Mouse (Mus musculus) hindbrain, embryonic 16.5 days (tissue): ENCODE data around the gene Pik3c2b. TPM values are rescaled to one million over a fixed set of nuclear protein-coding genes. Genes with fewer than 3 reads are reported as not detected.

ENCODE experiments used
- ATAC-seq: fragments of 200-750 bp; cut with Nextera tagmentation; 2 replicates; pipeline ENCODE4 v1.8.0; 2017; ENCODE audit warnings: moderate TSS enrichment, moderate library complexity
- H3K27ac ChIP-seq: fragments of 300-500 bp; sonication (generic); 2 replicates; pipeline ENCODE4 v1.5.1; 2014; ENCODE audit warnings: low read depth, mild to moderate bottlenecking, control low read depth, low read length, moderate library complexity
- H3K27me3 ChIP-seq: fragments of 300-500 bp; sonication (generic); replicated peaks from 2 replicates; pipeline ENCODE4 v1.6.1; 2014; ENCODE audit warnings: low read length; ENCODE audit not compliant: control insufficient read depth, insufficient read depth
- H3K36me3 ChIP-seq: fragments of 300-500 bp; sonication (generic); 2 replicates; pipeline ENCODE4 v1.6.1; 2014; ENCODE audit warnings: mild to moderate bottlenecking, low read length, moderate library complexity, mixed read lengths; ENCODE audit not compliant: control insufficient read depth, insufficient read depth
- H3K4me1 ChIP-seq: fragments of 300-500 bp; sonication (generic); 2 replicates; pipeline ENCODE4 v1.6.1; 2014; ENCODE audit warnings: low read depth, low read length; ENCODE audit not compliant: control insufficient read depth, insufficient read depth
- H3K4me2 ChIP-seq: fragments of 300-500 bp; sonication (generic); 2 replicates; pipeline ENCODE4 v1.6.1; 2014; ENCODE audit warnings: mild to moderate bottlenecking, low read length, control low read depth, moderate library complexity
- H3K4me3 ChIP-seq: fragments of 300-500 bp; sonication (generic); 2 replicates; pipeline ENCODE4 v1.5.1; 2014; ENCODE audit warnings: mild to moderate bottlenecking, low read length, control low read depth, moderate library complexity
- H3K9ac ChIP-seq: fragments of 300-500 bp; sonication (generic); 2 replicates; pipeline ENCODE4 v1.6.1; 2014; ENCODE audit warnings: low read depth, mild to moderate bottlenecking, control low read depth, low read length, moderate library complexity
- H3K9me3 ChIP-seq: fragments of 300-500 bp; sonication (generic); 2 replicates; pipeline ENCODE4 v1.6.1; 2014; ENCODE audit warnings: mild to moderate bottlenecking, low read length, moderate library complexity; ENCODE audit not compliant: control insufficient read depth
- WGBS: fragments of 180-500 bp; shearing (Covaris S2); extraction: QIAGEN DNeasy Blood & Tissue Kit; methylation state at CpG from one replicate; pipeline ENCODE4 v1.1.7; 2014; 5-methylcytosine and 5-hydroxymethylcytosine counted together
- polyA plus RNA-seq: library from polyadenylated mRNA; unstranded; fragments of >200 nt; fragmentation: Nextera tagmentation; extraction: Ambion mirVana; gene quantifications from 2 replicates; pipeline ENCODE4 v1.2.1, GENCODE M21; 2015

Pik3c2b gene
- polyA plus RNA-seq, 1 experiment from 2014 or later: 10.3 TPM

GRCm38 (mm10) chr1:133083942-133084625 lies 38.6 kb downstream of the Pik3c2b start:
- Histone ChIP-seq H3K36me3 (peaks cover 13% of the 10 kb centered on the region), H3K4me2 (no peak overlapping the region), H3K9ac (no peak overlapping the region), H3K9me3 (no peaks in the 10 kb centered on the region), H3K27ac (no peak overlapping the region), H3K4me3 (no peak overlapping the region), H3K4me1 (peaks cover 9% of the 10 kb centered on the region; the same call in 1 of the 2 replicates), H3K27me3 (no peaks in the 10 kb centered on the region)
- WGBS: 74% methylated on average over 11 of the region's 11 CpGs
- no peak for ATAC-seq

GRCm38 (mm10) chr1:133084708-133085416 lies 39.4 kb downstream of the Pik3c2b start:
- Histone ChIP-seq H3K9ac (no peak overlapping the region), H3K9me3 (no peaks in the 10 kb centered on the region), H3K4me2 (no peak overlapping the region), H3K36me3 (peaks cover 14% of the 10 kb centered on the region), H3K27me3 (no peaks in the 10 kb centered on the region), H3K4me1 (peaks cover 5% of the 10 kb centered on the region; the same call in 1 of the 2 replicates), H3K4me3 (no peak overlapping the region), H3K27ac (no peak overlapping the region)
- WGBS: 80% methylated on average over 13 of the region's 14 CpGs
- no peak for ATAC-seq

- no peaks in the 10 kb centered on the region for H3K27me3 ChIP-seq
- no peak overlapping the region for H3K9ac ChIP-seq
- H3K4me3 ChIP-seq: no peak overlapping the region
- H3K4me2 ChIP-seq: no peak overlapping the region
- no peak for ATAC-seq
- H3K27ac ChIP-seq: no peak overlapping the region
- H3K9me3 ChIP-seq: no peaks in the 10 kb centered on the region
- peaks cover 18% of the 10 kb centered on the region for H3K36me3 ChIP-seq
- WGBS: 90% methylated on average over 8 of the region's 8 CpGs
- peaks cover 2% of the 10 kb centered on the region; the same call in 1 of the 2 replicates for H3K4me1 ChIP-seq
These were observed 39.9 kb downstream of the Pik3c2b start for GRCm38 (mm10) chr1:133085417-133085742.

GRCm38 (mm10) chr1:133086804-133087203 lies 41.3 kb downstream of the Pik3c2b start:
- Histone ChIP-seq H3K9me3 (no peaks in the 10 kb centered on the region), H3K27me3 (no peaks in the 10 kb centered on the region), H3K36me3 (peaks cover 18% of the 10 kb centered on the region), H3K9ac (no peak overlapping the region), H3K4me1 (peaks cover 2% of the 10 kb centered on the region; the same call in 1 of the 2 replicates), H3K4me3 (no peak overlapping the region), H3K27ac (no peak overlapping the region), H3K4me2 (no peak overlapping the region)
- no peak for ATAC-seq
- 81% methylated on average over 10 of the region's 10 CpGs for WGBS

GRCm38 (mm10) chr1:133087206-133087905 lies 41.9 kb downstream of the Pik3c2b start:
- peak; percentile 61; the same call in 1 of the 2 replicates for ATAC-seq

GRCm38 (mm10) chr1:133088196-133088595 lies 42.7 kb downstream of the Pik3c2b start:
- H3K27ac ChIP-seq: no peak overlapping the region
- no peak overlapping the region for H3K9ac ChIP-seq
- H3K36me3 ChIP-seq: peaks cover 18% of the 10 kb centered on the region
- no peaks in the 10 kb centered on the region for H3K27me3 ChIP-seq
- ATAC-seq: no peak
- H3K4me2 ChIP-seq: no peak overlapping the region
- WGBS: 85% methylated on average over 10 of the region's 10 CpGs
- H3K4me1 ChIP-seq: peaks cover 2% of the 10 kb centered on the region; the same call in 1 of the 2 replicates
- no peak overlapping the region for H3K4me3 ChIP-seq
- no peaks in the 10 kb centered on the region for H3K9me3 ChIP-seq

More at GRCm38 (mm10) chr1:133087206-133087905, 41.9 kb downstream of the Pik3c2b start:
- Histone ChIP-seq H3K4me2 (no peak overlapping the region), H3K4me1 (peaks cover 2% of the 10 kb centered on the region; the same call in 1 of the 2 replicates), H3K27ac (no peak overlapping the region), H3K36me3 (peaks cover 16% of the 10 kb centered on the region), H3K9me3 (no peaks in the 10 kb centered on the region), H3K27me3 (no peaks in the 10 kb centered on the region), H3K4me3 (no peak overlapping the region), H3K9ac (no peak overlapping the region)
- 44% methylated on average over 7 of the region's 7 CpGs for WGBS

- H3K9me3 ChIP-seq: no peaks in the 10 kb centered on the region
- no peak for ATAC-seq
- H3K27ac ChIP-seq: no peak overlapping the region
- peaks cover 18% of the 10 kb centered on the region for H3K36me3 ChIP-seq
- no peak overlapping the region for H3K4me2 ChIP-seq
- H3K4me3 ChIP-seq: no peak overlapping the region
- H3K4me1 ChIP-seq: peaks cover 2% of the 10 kb centered on the region; the same call in 1 of the 2 replicates
- H3K9ac ChIP-seq: no peak overlapping the region
- WGBS: 89% methylated on average over 4 of the region's 4 CpGs
- no peaks in the 10 kb centered on the region for H3K27me3 ChIP-seq
These were observed 43.9 kb downstream of the Pik3c2b start for GRCm38 (mm10) chr1:133089415-133089814.

GRCm38 (mm10) chr1:133090641-133091040 lies 45.2 kb downstream of the Pik3c2b start:
- no peaks in the 10 kb centered on the region for H3K9me3 ChIP-seq
- ATAC-seq: no peak
- peaks cover 2% of the 10 kb centered on the region; the same call in 1 of the 2 replicates for H3K4me1 ChIP-seq
- H3K9ac ChIP-seq: no peak overlapping the region
- H3K4me3 ChIP-seq: no peak overlapping the region
- WGBS: 81% methylated on average over 6 of the region's 6 CpGs
- no peak overlapping the region for H3K27ac ChIP-seq
- H3K4me2 ChIP-seq: no peak overlapping the region
- peaks cover 24% of the 10 kb centered on the region for H3K36me3 ChIP-seq
- no peaks in the 10 kb centered on the region for H3K27me3 ChIP-seq

- 90% methylated on average over 8 of the region's 8 CpGs for WGBS
- peaks cover 24% of the 10 kb centered on the region for H3K36me3 ChIP-seq
These were observed 46.0 kb downstream of the Pik3c2b start for GRCm38 (mm10) chr1:133091483-133091882.

More at GRCm38 (mm10) chr1:133091483-133091882, 46.0 kb downstream of the Pik3c2b start:
- no peak overlapping the region for H3K27ac ChIP-seq
- no peak for ATAC-seq
- no peaks in the 10 kb centered on the region for H3K27me3 ChIP-seq
- H3K4me1 ChIP-seq: peaks cover 2% of the 10 kb centered on the region; the same call in 1 of the 2 replicates
- no peaks in the 10 kb centered on the region for H3K9me3 ChIP-seq
- no peak overlapping the region for H3K4me2 ChIP-seq
- no peak overlapping the region for H3K4me3 ChIP-seq
- no peak overlapping the region for H3K9ac ChIP-seq
